Mouse (Mus musculus): ENCODE measurements around the gene Hapln3. TPM values are rescaled to one million over a fixed set of nuclear protein-coding genes. Genes with fewer than 3 reads are reported as not detected.

The Hapln3 gene
- polyA plus RNA-seq, 1 experiment from 2014 or later: 1.6 TPM

- WGBS: 12% methylated on average over 4 of the region's 4 CpGs
- H3K4me1 ChIP-seq: peaks cover 12% of the 10 kb centered on the region; the same call in 1 of the 2 replicates
- no peak overlapping the region for H3K27ac ChIP-seq (replicated peaks)
- no peaks in the 10 kb centered on the region for H3K36me3 ChIP-seq
- H3K9ac ChIP-seq: no peak overlapping the region
- H3K9me3 ChIP-seq: no peaks in the 10 kb centered on the region
- H3K27me3 ChIP-seq (replicated peaks): peaks cover 17% of the 10 kb centered on the region
- no peak; the same call in 1 of the 2 replicates for ATAC-seq (ENCODE audit: extremely low read depth, insufficient number of reproducible peaks, low FRiP score, low TSS enrichment)
- H3K4me3 ChIP-seq: no peak overlapping the region
- H3K4me2 ChIP-seq: no peak overlapping the region
These were observed 62.6 kb downstream of the Hapln3 start for GRCm38 (mm10) chr7:79068231-79068630.

- Histone ChIP-seq H3K4me3 (no peak overlapping the region), H3K9ac (no peak overlapping the region), H3K9me3 (no peaks in the 10 kb centered on the region), H3K27ac (replicated peaks) (no peak overlapping the region), H3K4me1 (peaks cover 12% of the 10 kb centered on the region; the same call in 1 of the 2 replicates), H3K36me3 (no peaks in the 10 kb centered on the region), H3K4me2 (no peak overlapping the region), H3K27me3 (replicated peaks) (peaks cover 15% of the 10 kb centered on the region)
- WGBS: 60% methylated on average over 7 of the region's 7 CpGs
- no peak for ATAC-seq (ENCODE audit: extremely low read depth, insufficient number of reproducible peaks, low FRiP score, low TSS enrichment)
These were observed 63.4 kb downstream of the Hapln3 start for GRCm38 (mm10) chr7:79067466-79067865.

Other genes with a start within 250 kb of the Hapln3 start
- 29.5 and 34.9 TPM in 2 replicates for gene Aen, start 235.2 kb downstream of the Hapln3 start, polyA plus RNA-seq (2015; fragmentation: Nextera tagmentation; extraction: Ambion mirVana)
- 0.91 and 1.6 TPM in 2 replicates for gene Isg20, start 217.6 kb downstream of the Hapln3 start, polyA plus RNA-seq (2015; fragmentation: Nextera tagmentation; extraction: Ambion mirVana)
- 1.2 and 1.6 TPM in 2 replicates for gene Acan, start 77.5 kb downstream of the Hapln3 start, polyA plus RNA-seq (2015; fragmentation: Nextera tagmentation; extraction: Ambion mirVana)
- gene Mfge8, start 18.0 kb upstream of the Hapln3 start, polyA plus RNA-seq (2015; fragmentation: Nextera tagmentation; extraction: Ambion mirVana): 252 and 284 TPM in 2 replicates
- gene Abhd2, start 142.2 kb upstream of the Hapln3 start, polyA plus RNA-seq (2015; fragmentation: Nextera tagmentation; extraction: Ambion mirVana): 4.0 and 4.3 TPM in 2 replicates

Data from heart, embryonic 13.5 days (tissue).